Mouse (Mus musculus): ENCODE data around the gene Pkmyt1. TPM values are rescaled to one million over a fixed set of nuclear protein-coding genes. Genes with fewer than 3 reads are reported as not detected.
A peak's percentile ranks its signal among the peaks of the same experiment; 100 is the strongest.

Gene Pkmyt1
- polyA plus RNA-seq, 1 experiment from 2014 or later: 60.2 TPM

DNA sequence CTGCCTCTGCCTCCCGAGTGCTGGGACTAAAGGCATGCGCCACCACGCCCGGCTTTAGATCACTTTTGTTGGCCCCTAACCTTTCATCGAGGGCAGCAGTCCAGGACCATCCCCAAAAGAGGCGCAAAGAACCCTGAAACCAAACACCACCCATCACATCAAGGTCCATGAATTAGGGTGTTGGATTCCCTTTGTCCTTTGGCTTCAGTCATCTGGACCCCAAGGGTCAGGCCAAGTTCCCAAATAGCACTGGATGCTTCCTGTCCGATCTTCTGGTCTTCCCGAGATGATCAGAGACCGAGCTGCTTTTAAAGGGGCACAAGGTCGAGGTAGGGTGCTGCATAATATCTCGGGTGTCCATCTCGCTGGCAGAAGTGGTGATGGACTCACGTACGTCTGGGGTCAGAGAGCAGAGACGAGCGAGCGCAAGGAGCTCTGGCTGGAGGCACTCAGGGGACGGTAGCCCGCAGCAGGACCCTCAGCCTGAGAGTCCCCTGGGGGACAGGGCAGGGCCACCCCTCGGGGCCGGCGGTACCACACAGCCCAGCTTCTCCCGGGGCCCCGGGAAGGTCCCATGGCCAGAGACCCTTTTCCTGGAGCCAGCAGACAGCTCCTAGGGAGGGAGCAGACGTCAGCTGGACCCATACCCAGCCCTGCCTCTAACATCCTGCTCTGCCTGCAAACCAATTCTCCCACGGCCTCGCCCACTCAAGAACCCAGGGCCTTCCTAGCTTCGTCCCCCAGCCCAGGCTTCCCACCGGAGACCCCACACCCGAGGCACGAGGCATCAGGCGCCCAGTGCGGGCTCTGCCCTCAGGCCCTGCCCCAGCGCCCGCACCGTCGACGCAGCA is 15.4 kb downstream of the Pkmyt1 start:
- Histone ChIP-seq H3K36me3 (ENCODE audit: control insufficient read depth, insufficient read depth, low read length) (no peaks in the 10 kb centered on the region), H3K27me3 (replicated peaks; ENCODE audit: control insufficient read depth, insufficient read depth, low read length) (peaks cover 84% of the 10 kb centered on the region), H3K4me3 (ENCODE audit: low read depth, low read length) (peak overlapping the region; percentile 14; the same call in 1 of the 2 replicates), H3K9me3 (ENCODE audit: control insufficient read depth, low read length) (no peaks in the 10 kb centered on the region), H3K27ac (ENCODE audit: low read depth, low read length) (no peak overlapping the region), H3K4me1 (replicated peaks; ENCODE audit: control insufficient read depth, insufficient read depth, low read length) (peaks cover 32% of the 10 kb centered on the region), H3K9ac (ENCODE audit: low read depth, low read length) (no peak overlapping the region), H3K4me2 (peak overlapping the region; percentile 45)
- ATAC-seq (replicated peaks; ENCODE audit: low FRiP score): no peak
- no peak for DNase-seq (ENCODE audit: low spot score)
- 45% methylated on average over 38 of the region's 38 CpGs for WGBS

DNA sequence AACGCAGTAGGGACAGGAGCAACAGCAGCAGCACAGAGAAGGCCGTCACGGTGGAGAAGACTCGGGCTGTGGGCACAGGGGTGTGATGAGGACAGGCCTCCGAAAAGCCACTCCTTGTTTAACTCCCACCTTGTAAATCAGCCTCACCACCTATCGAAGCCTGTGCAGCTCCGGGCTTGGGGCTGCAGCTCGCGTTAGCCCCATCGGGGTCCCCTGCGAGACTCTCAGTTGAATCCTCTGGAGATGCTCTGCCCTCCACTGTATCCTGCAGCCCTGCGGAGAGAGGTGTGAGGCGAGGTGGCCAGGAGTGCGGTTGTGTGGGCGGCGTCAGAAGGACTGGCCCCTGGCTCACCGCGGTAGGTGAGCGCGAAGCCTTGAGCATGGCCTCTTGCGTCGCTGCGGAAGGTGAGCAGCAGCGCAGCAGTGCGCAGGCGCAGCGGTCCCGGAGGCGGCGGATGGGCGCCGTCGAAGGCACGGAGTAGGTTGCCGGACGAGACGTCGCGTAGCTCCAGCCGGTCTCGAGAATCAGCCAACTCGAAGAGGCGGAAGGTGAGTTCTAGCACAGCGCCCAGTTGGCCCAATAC is 16.2 kb downstream of the Pkmyt1 start:
- Histone ChIP-seq H3K4me1 (replicated peaks; ENCODE audit: control insufficient read depth, insufficient read depth, low read length) (peaks cover 32% of the 10 kb centered on the region), H3K4me2 (peak overlapping the region; percentile 45), H3K9me3 (ENCODE audit: control insufficient read depth, low read length) (no peaks in the 10 kb centered on the region), H3K4me3 (ENCODE audit: low read depth, low read length) (peak overlapping the region; percentile 14), H3K27me3 (replicated peaks; ENCODE audit: control insufficient read depth, insufficient read depth, low read length) (peaks cover 89% of the 10 kb centered on the region), H3K27ac (ENCODE audit: low read depth, low read length) (no peak overlapping the region), H3K9ac (ENCODE audit: low read depth, low read length) (no peak overlapping the region), H3K36me3 (ENCODE audit: control insufficient read depth, insufficient read depth, low read length) (no peaks in the 10 kb centered on the region)
- ATAC-seq (replicated peaks; ENCODE audit: low FRiP score) (no peak), DNase-seq (ENCODE audit: low spot score) (no peak)
- 9% methylated on average over 44 of the region's 44 CpGs for WGBS

DNA sequence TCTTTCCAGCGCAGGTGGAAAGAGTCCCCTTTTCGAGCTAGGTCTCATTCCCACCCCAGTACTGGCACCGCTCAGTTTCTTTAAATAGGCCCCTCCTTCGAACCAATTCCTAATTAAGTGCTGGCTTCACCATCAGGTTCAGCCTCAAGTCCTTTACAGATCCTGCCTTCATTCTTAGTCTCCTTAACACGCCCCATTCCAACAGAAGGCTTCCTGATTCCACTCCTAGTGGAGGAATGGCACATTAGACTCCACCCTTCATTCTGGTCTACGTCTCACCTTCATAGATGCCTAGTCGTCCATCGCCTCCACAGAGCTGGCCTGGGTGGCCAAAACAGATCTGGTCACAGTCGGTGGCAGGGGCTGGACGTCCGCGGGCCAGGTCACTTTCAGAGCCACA is 16.8 kb downstream of the Pkmyt1 start:
- Histone ChIP-seq H3K27me3 (replicated peaks; ENCODE audit: control insufficient read depth, insufficient read depth, low read length) (peaks cover 89% of the 10 kb centered on the region), H3K36me3 (ENCODE audit: control insufficient read depth, insufficient read depth, low read length) (no peaks in the 10 kb centered on the region), H3K4me1 (replicated peaks; ENCODE audit: control insufficient read depth, insufficient read depth, low read length) (peaks cover 32% of the 10 kb centered on the region), H3K9ac (ENCODE audit: low read depth, low read length) (no peak overlapping the region), H3K4me2 (no peak overlapping the region), H3K27ac (ENCODE audit: low read depth, low read length) (no peak overlapping the region), H3K4me3 (ENCODE audit: low read depth, low read length) (peak overlapping the region; percentile 14; the same call in 1 of the 2 replicates), H3K9me3 (ENCODE audit: control insufficient read depth, low read length) (no peaks in the 10 kb centered on the region)
- no peak for ATAC-seq (replicated peaks; ENCODE audit: low FRiP score)
- DNase-seq (ENCODE audit: low spot score): no peak
- WGBS: 57% methylated on average over 12 of the region's 12 CpGs

DNA sequence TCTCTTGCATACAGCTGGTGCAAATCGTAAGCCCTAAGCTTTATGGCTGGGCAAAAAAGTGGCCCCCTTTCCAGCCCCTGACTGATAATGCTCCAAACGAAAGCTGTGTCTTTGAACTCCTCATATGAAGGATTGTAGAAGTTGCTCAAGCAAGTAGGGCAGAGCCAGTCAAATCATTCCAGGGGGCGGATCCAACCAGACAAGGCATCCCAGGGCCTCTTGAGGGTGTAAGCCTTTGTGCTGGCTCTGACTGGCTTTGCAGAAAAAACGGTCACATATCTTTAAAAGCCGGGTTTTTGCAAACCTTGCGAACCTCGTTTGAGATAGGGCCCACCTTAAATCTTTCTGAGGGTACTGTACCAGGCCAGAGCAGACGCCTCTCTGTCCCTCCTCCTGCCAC is 17.9 kb downstream of the Pkmyt1 start:
- Histone ChIP-seq H3K9ac (ENCODE audit: low read depth, low read length) (no peak overlapping the region), H3K4me1 (replicated peaks; ENCODE audit: control insufficient read depth, insufficient read depth, low read length) (peaks cover 28% of the 10 kb centered on the region), H3K36me3 (ENCODE audit: control insufficient read depth, insufficient read depth, low read length) (no peaks in the 10 kb centered on the region), H3K9me3 (ENCODE audit: control insufficient read depth, low read length) (no peaks in the 10 kb centered on the region), H3K27me3 (replicated peaks; ENCODE audit: control insufficient read depth, insufficient read depth, low read length) (peaks cover 84% of the 10 kb centered on the region), H3K4me3 (ENCODE audit: low read depth, low read length) (no peak overlapping the region), H3K27ac (ENCODE audit: low read depth, low read length) (no peak overlapping the region), H3K4me2 (no peak overlapping the region)
- ATAC-seq (replicated peaks; ENCODE audit: low FRiP score) (no peak), DNase-seq (ENCODE audit: low spot score) (no peak)
- 25% methylated on average over 8 of the region's 8 CpGs for WGBS

- Histone ChIP-seq H3K9me3 (ENCODE audit: control insufficient read depth, low read length) (no peaks in the 10 kb centered on the region), H3K27ac (ENCODE audit: low read depth, low read length) (no peak overlapping the region), H3K4me2 (no peak overlapping the region; the same call in 1 of the 2 replicates), H3K9ac (ENCODE audit: low read depth, low read length) (no peak overlapping the region), H3K36me3 (ENCODE audit: control insufficient read depth, insufficient read depth, low read length) (no peaks in the 10 kb centered on the region), H3K4me3 (ENCODE audit: low read depth, low read length) (0 out of 2 replicates have a peak overlapping the region, but pooled peaks have one; percentile 17), H3K4me1 (replicated peaks; ENCODE audit: control insufficient read depth, insufficient read depth, low read length) (peaks cover 28% of the 10 kb centered on the region), H3K27me3 (replicated peaks; ENCODE audit: control insufficient read depth, insufficient read depth, low read length) (peaks cover 78% of the 10 kb centered on the region)
- DNase-seq (ENCODE audit: low spot score): no peak
- no peak for ATAC-seq (replicated peaks; ENCODE audit: low FRiP score)
- WGBS: 6% methylated on average over 13 of the region's 14 CpGs
Measured at GRCm38 (mm10) chr17:23744651-23745050, 18.5 kb downstream of the Pkmyt1 start.

- no peaks in the 10 kb centered on the region for H3K9me3 ChIP-seq (ENCODE audit: control insufficient read depth, low read length)
- peaks cover 24% of the 10 kb centered on the region for H3K4me1 ChIP-seq (replicated peaks; ENCODE audit: control insufficient read depth, insufficient read depth, low read length)
- H3K4me2 ChIP-seq: peak within 1 kb of the TSS; percentile 50
- ATAC-seq (replicated peaks; ENCODE audit: low FRiP score) (no peak), DNase-seq (ENCODE audit: low spot score) (no peak)
- no peak within 1 kb of the TSS for H3K9ac ChIP-seq (ENCODE audit: low read depth, low read length)
- 2% methylated on average over 41 of the region's 45 CpGs for WGBS
- peaks cover 72% of the 10 kb centered on the region for H3K27me3 ChIP-seq (replicated peaks; ENCODE audit: control insufficient read depth, insufficient read depth, low read length)
- H3K27ac ChIP-seq (ENCODE audit: low read depth, low read length): no peak within 1 kb of the TSS
- peak within 1 kb of the TSS; percentile 26 for H3K4me3 ChIP-seq (ENCODE audit: low read depth, low read length)
- no peaks in the 10 kb centered on the region for H3K36me3 ChIP-seq (ENCODE audit: control insufficient read depth, insufficient read depth, low read length)
Measured at GRCm38 (mm10) chr17:23745301-23746251, 19.4 kb downstream of the Pkmyt1 start, which contains the start of gene Kremen2. TSS of gene Kremen2 (minus strand) at chr17:23745833.

DNA sequence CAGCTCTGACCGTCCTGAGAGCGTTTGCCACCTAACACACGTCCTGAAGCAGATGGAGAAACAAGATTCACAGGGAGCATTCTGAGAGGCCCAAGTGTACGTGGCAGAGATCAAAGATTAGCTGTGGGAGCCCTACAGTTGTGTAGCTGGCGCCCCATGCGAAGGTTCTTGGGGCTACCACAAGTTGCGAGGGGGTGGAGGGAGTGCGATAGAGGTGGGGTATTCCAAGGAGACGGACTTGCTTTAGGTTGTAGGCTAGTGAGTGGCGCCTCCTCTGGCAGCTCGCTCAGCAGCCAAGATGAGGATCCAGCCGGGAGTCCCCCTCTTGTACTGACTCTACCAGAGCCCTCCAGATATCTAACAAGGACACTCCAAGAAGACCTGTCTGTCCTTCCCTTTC is 20.2 kb downstream of the Pkmyt1 start:
- H3K9ac ChIP-seq (ENCODE audit: low read depth, low read length): no peak overlapping the region
- no peaks in the 10 kb centered on the region for H3K9me3 ChIP-seq (ENCODE audit: control insufficient read depth, low read length)
- H3K27me3 ChIP-seq (replicated peaks; ENCODE audit: control insufficient read depth, insufficient read depth, low read length): peaks cover 65% of the 10 kb centered on the region
- WGBS: 4% methylated on average over 12 of the region's 12 CpGs
- H3K4me3 ChIP-seq (ENCODE audit: low read depth, low read length): peak overlapping the region; percentile 26; the same call in 1 of the 2 replicates
- H3K36me3 ChIP-seq (ENCODE audit: control insufficient read depth, insufficient read depth, low read length): no peaks in the 10 kb centered on the region
- peak overlapping the region; percentile 50 for H3K4me2 ChIP-seq
- H3K27ac ChIP-seq (ENCODE audit: low read depth, low read length): no peak overlapping the region
- ATAC-seq (replicated peaks; ENCODE audit: low FRiP score) (no peak), DNase-seq (ENCODE audit: low spot score) (no peak)
- H3K4me1 ChIP-seq (replicated peaks; ENCODE audit: control insufficient read depth, insufficient read depth, low read length): peaks cover 20% of the 10 kb centered on the region

DNA sequence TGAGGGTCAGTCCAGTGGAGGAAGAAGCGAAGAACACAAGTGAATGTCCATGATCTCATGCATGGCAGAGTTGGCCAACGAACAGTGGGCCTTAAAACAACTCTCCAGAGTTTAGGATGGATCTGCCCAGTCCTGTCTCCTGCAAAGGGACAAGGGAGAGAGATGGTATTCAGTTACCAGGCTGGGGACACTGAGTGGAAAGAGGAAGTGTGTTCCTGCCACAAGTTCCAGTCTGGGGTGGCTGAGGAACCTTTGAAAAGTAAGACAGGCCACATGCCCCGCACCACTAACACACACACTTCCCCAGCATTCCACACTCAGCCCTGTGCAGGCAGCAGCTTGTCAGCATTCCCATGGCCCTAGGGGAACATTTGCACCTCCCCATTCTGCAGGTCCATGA is 20.6 kb downstream of the Pkmyt1 start:
- no peak for ATAC-seq (replicated peaks; ENCODE audit: low FRiP score)
- no peak overlapping the region for H3K4me3 ChIP-seq (ENCODE audit: low read depth, low read length)
- no peaks in the 10 kb centered on the region for H3K9me3 ChIP-seq (ENCODE audit: control insufficient read depth, low read length)
- peaks cover 60% of the 10 kb centered on the region for H3K27me3 ChIP-seq (replicated peaks; ENCODE audit: control insufficient read depth, insufficient read depth, low read length)
- WGBS: 67% methylated on average over 3 of the region's 3 CpGs
- no peaks in the 10 kb centered on the region for H3K36me3 ChIP-seq (ENCODE audit: control insufficient read depth, insufficient read depth, low read length)
- peaks cover 20% of the 10 kb centered on the region for H3K4me1 ChIP-seq (replicated peaks; ENCODE audit: control insufficient read depth, insufficient read depth, low read length)
- H3K9ac ChIP-seq (ENCODE audit: low read depth, low read length): no peak overlapping the region
- no peak for DNase-seq (ENCODE audit: low spot score)
- no peak overlapping the region for H3K4me2 ChIP-seq
- H3K27ac ChIP-seq (ENCODE audit: low read depth, low read length): no peak overlapping the region
